Mouse (Mus musculus): ENCODE measurements at regions not wholly inside any gene's neighbourhood (a gene's known extent, or its start where the extent isn't known, plus 50 kb on each side); places are given as distances from the start of the nearest gene placed in this dataset.

DNA sequence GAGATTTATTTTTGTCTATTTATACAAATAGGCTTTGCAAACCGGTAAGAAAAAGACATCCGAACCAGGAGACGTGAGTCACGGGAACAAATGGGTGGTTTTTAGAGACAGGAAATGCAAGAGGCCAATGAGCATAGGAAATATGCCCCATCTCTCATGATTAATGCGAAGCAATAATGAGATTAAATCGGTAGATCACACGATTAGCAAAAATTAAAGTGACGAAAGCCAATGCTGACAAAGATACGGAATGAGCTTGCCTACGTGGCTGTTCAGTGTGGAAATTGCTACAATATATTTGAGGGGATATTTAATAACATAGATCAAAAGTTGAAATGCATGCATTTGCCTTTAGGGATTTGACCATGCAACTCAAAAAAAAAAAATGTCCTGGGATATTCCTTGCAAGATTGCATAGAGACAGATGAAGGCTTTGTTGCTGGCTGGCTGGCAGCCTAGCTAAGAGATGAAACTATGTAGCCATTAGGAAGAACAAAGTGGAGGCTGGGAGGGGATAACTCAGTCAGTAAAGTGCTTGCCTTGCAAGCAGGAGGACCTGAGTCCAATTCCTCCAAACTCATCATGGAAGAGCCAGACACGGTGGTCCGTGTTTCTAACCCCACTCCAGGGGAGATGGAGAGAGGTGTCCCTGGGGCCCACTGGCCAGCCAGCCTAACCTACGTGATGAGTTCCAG lies 60.2 kb upstream of the Unc5b start:
- no peak for DNase-seq (ENCODE audit: low spot score in 2 of 2)

DNA sequence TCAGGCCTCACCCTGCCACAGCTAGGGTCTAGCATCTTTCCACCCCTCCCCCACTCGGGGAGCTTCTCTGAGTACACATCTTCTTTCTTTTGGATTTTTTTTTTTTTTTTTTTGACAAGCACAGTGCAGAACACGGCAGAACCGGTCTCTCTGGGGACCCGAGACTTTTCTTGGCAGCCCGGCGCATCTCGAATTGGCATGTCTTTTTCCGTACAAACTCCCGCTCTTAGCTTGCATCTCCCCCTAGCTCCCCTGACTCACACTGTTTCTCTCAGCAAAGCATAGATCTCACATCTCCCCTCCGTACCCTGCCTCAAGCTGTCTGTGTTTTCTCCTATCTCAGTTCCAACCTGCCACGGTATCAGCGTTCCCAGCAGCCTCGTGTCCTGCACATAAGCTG lies 58.4 kb upstream of the Unc5b start:
- no peak for DNase-seq (ENCODE audit: low spot score in 2 of 2)

DNA sequence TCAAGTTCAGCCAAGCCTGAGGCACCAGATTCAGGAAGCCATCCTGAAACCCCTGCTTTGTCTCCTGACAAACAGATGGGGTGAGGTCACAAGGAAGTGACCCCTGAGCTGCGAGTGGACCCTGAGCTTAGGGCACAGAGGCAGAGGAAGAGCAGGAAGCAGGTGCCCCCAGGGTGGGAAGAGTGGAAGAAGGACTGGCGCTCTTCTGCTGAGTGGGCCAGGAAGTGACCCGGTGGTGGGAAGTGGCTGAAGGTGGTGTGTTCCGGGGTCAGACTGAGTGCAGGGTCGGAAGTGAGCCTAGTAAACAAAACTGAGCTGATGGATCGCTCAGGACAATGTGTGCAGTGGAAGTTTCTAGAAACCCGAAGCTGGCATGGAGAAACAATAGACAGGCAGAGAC lies 57.2 kb upstream of the Unc5b start:
- no peak for DNase-seq (ENCODE audit: low spot score in 2 of 2)

DNA sequence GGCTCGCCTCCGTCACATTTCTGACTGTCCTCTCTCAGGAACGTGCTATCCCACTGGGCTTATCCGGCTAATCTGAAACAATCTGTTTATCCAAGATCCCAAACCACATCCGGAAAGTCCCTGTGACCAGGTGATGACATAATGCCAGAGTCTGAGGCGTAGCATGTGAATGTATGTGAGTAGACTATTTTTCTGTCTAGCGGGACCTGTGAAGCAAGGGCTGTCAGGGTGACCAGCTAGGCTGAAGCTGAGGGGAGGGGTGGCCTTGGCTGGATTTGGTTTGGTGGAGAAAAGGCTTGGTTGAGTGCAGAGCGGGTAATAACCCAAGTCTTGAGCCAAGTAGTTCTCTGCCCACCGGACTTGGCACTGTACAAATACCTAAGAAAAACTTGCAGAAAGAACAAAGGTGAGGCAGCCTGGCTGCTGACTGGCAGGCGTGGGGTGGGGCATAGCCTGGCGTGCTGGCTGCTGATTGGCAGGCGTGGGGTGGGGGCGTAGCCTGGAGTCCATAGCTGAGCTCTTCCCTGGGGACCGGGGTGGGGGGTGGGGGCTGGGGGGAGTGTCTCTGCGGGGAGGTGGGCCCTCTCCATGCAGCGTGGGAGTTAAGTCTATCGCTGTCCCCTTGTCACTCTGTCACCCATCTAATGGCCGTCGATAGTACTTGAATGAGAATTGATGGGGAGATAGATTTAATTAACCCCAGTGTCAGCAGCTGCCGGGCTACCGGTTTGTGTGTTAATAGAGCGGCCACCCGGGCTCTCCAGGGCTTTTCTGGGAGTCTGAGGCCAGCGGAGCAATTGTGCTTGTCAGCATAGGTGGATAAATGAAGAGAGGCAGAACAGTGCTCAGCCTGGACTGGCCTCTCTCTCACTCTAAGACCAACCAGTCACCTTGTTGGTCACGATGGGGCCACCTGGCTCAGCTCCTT lies 54.2 kb upstream of the Unc5b start:
- no peak for DNase-seq (ENCODE audit: low spot score in 2 of 2)

DNA sequence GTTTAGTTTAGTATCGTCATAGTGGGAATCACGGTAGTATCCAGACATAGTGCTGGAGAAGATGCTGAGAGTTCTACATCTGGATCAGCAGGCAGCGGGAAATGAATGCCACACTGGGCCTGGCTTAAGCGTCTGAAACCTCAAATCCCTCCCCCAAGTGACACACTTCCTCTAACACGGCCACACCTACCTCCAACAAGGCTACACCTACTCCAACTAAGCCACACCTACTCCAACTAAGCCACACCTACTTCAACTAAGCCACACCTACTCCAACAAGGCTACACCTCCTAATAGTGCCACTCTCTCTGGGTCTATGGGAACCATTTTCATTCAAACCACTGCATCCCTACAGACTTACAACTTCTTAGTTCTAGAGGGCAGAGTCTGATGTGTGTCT lies 53.4 kb upstream of the Unc5b start:
- no peak for DNase-seq (ENCODE audit: low spot score in 2 of 2)
